Comparison of ENCODE assay signal across 9 mouse cellular contexts in genomic region chr7:99238417-99238816, GRCm38 (mm10). TPM values are rescaled to one million over a fixed set of nuclear protein-coding genes. Genes with fewer than 3 reads are reported as not detected.
DNase-seq lines count a peak whose midpoint lies in the region; ATAC-seq and TF ChIP-seq lines count a peak whose summit lies in the region.
"Had no signal": no experiment of that assay in that cellular context is flagged by ENCODE, and none has a peak within 500 bp of the region (broad histone marks: within the 10 kb centered on the region; RNA-seq: fewer than 3 reads in every experiment).

Gene Mogat2, minus strand, starts transcription at chr7:99238619.

- peak; percentile 44; the same call in 1 of the 2 replicates for ATAC-seq in heart, postnatal 0 days (ENCODE audit: insufficient read depth, low read depth)
- no peak for ATAC-seq in embryonic facial prominence, embryonic 13.5 days (ENCODE audit: insufficient number of reproducible peaks, insufficient read depth, low FRiP score, low TSS enrichment, low read depth)
- ATAC-seq in limb, embryonic 14.5 days (ENCODE audit: low FRiP score, low read depth) = no peak; the same call in 1 of the 2 replicates
- ATAC-seq in neural tube, embryonic 13.5 days (ENCODE audit: low read depth) = 0 out of 2 replicates have a peak, but pooled peaks have one; percentile 53
- ATAC-seq: Patski had no signal

- DNase-seq in heart, postnatal 0 days (ENCODE audit: low spot score) = no peak
- DNase-seq in heart, postnatal 14 days = no peak
- DNase-seq in limb, embryonic 14.5 days (ENCODE audit: low spot score) = no peak
- DNase-seq in urinary bladder, postnatal 36 days (ENCODE audit: low spot score in 2 of 2) = no peak
- DNase-seq in thymus, postnatal 4 days = no peak
- no peak for DNase-seq in thymus, adult 18-20 months

- intact Hi-C loops in heart, postnatal 14 days (cut with DNase I) = no loop called here

- 0 out of 2 replicates have a peak within 1 kb of the TSS, but pooled peaks have one; percentile 18 for H3K4me3 ChIP-seq in heart, postnatal 0 days (ENCODE audit: low read depth, low read length)
- peak within 1 kb of the TSS; percentile 9 for H3K4me3 ChIP-seq in embryonic facial prominence, embryonic 13.5 days
- peak within 1 kb of the TSS; percentile 19 for H3K4me3 ChIP-seq in limb, embryonic 14.5 days (replicated peaks; ENCODE audit: low read length)
- H3K4me3 ChIP-seq in neural tube, embryonic 13.5 days = no peak within 1 kb of the TSS

- no peak for TF ChIP-seq CTCF in heart, postnatal 0 days (IDR thresholded peaks at IDR 0.05; ENCODE audit: low read depth)

- peaks cover 7% of the 10 kb centered on the region for H3K4me1 ChIP-seq in heart, postnatal 0 days (ENCODE audit: control insufficient read depth, insufficient read depth)
- H3K4me1 ChIP-seq in embryonic facial prominence, embryonic 13.5 days = peaks cover 44% of the 10 kb centered on the region
- H3K4me1 ChIP-seq in limb, embryonic 14.5 days (ENCODE audit: control insufficient read depth, insufficient read depth, low read length) = peaks cover 16% of the 10 kb centered on the region
- H3K4me1 ChIP-seq in neural tube, embryonic 13.5 days (replicated peaks) = peaks cover 17% of the 10 kb centered on the region

- H3K36me3 ChIP-seq in heart, postnatal 0 days (replicated peaks; ENCODE audit: control insufficient read depth, insufficient read depth, low read length) = no peaks in the 10 kb centered on the region
- H3K36me3 ChIP-seq in embryonic facial prominence, embryonic 13.5 days = no peaks in the 10 kb centered on the region
- H3K36me3 ChIP-seq in limb, embryonic 14.5 days (ENCODE audit: control insufficient read depth, insufficient read depth, low read length) = no peaks in the 10 kb centered on the region
- no peaks in the 10 kb centered on the region for H3K36me3 ChIP-seq in neural tube, embryonic 13.5 days

- WGBS in heart, postnatal 0 days = 6% methylated on average over 13 of the region's 13 CpGs
- 8% methylated on average over 13 of the region's 13 CpGs for WGBS in embryonic facial prominence, embryonic 13.5 days
- WGBS in limb, embryonic 14.5 days = 6% methylated on average over 13 of the region's 13 CpGs
- WGBS in neural tube, embryonic 13.5 days = 11% methylated on average over 13 of the region's 13 CpGs

- peak within 1 kb of the TSS; percentile 39 for H3K4me2 ChIP-seq in heart, postnatal 0 days (ENCODE audit: low read depth, low read length)
- peak within 1 kb of the TSS; percentile 50 for H3K4me2 ChIP-seq in embryonic facial prominence, embryonic 13.5 days
- H3K4me2 ChIP-seq in limb, embryonic 14.5 days (replicated peaks; ENCODE audit: low read depth, low read length, severe bottlenecking) = peak within 1 kb of the TSS; percentile 42
- peak within 1 kb of the TSS; percentile 24; the same call in 1 of the 2 replicates for H3K4me2 ChIP-seq in neural tube, embryonic 13.5 days

- H3K27me3 ChIP-seq in heart, postnatal 0 days (ENCODE audit: control insufficient read depth, insufficient read depth, low read length) = peaks cover 15% of the 10 kb centered on the region; the same call in 1 of the 2 replicates
- H3K27me3 ChIP-seq in embryonic facial prominence, embryonic 13.5 days = peaks cover 26% of the 10 kb centered on the region
- H3K27me3 ChIP-seq in limb, embryonic 14.5 days (ENCODE audit: control insufficient read depth, insufficient read depth, low read length) = no peaks in the 10 kb centered on the region
- peaks cover 25% of the 10 kb centered on the region for H3K27me3 ChIP-seq in neural tube, embryonic 13.5 days

- no peak for TF ChIP-seq POLR2A in limb, embryonic 14.5 days (IDR thresholded peaks at IDR 0.05; ENCODE audit: borderline replicate concordance, extremely low read depth, insufficient read depth, insufficient read length)

- no peak for TF ChIP-seq EP300 in heart, postnatal 0 days (IDR thresholded peaks at IDR 0.05; ENCODE audit: low read depth)

- no peak within 1 kb of the TSS for H3K27ac ChIP-seq in heart, postnatal 0 days (ENCODE audit: low read depth)
- H3K27ac ChIP-seq in embryonic facial prominence, embryonic 13.5 days = no peak within 1 kb of the TSS
- no peak within 1 kb of the TSS for H3K27ac ChIP-seq in limb, embryonic 14.5 days (replicated peaks; ENCODE audit: low read depth, low read length)
- H3K27ac ChIP-seq in neural tube, embryonic 13.5 days (replicated peaks) = 0 out of 2 replicates have a peak within 1 kb of the TSS, but pooled peaks have one; percentile 9

- 0 out of 2 replicates have a peak within 1 kb of the TSS, but pooled peaks have one; percentile 22 for H3K9ac ChIP-seq in heart, postnatal 0 days (replicated peaks; ENCODE audit: low read depth, low read length)
- 0 out of 2 replicates have a peak within 1 kb of the TSS, but pooled peaks have one; percentile 21 for H3K9ac ChIP-seq in embryonic facial prominence, embryonic 13.5 days
- 0 out of 2 replicates have a peak within 1 kb of the TSS, but pooled peaks have one; percentile 16 for H3K9ac ChIP-seq in limb, embryonic 14.5 days (ENCODE audit: low read depth, low read length, severe bottlenecking)
- H3K9ac ChIP-seq in neural tube, embryonic 13.5 days = no peak within 1 kb of the TSS

- no peaks in the 10 kb centered on the region for H3K9me3 ChIP-seq in heart, postnatal 0 days (replicated peaks; ENCODE audit: control insufficient read depth, low read length)
- H3K9me3 ChIP-seq in embryonic facial prominence, embryonic 13.5 days = no peaks in the 10 kb centered on the region
- no peaks in the 10 kb centered on the region for H3K9me3 ChIP-seq in limb, embryonic 14.5 days (ENCODE audit: control insufficient read depth, low read length)
- no peaks in the 10 kb centered on the region for H3K9me3 ChIP-seq in neural tube, embryonic 13.5 days

RNA-seq across cellular contexts. Expression of gene Mogat2, which starts in this region (rescaled TPM):
- not detected in 2 replicates for total RNA-seq in heart, postnatal 0 days (2014; rRNA removed; ENCODE audit: low replicate concordance)
- polyA plus RNA-seq in heart, postnatal 0 days (2015; fragmentation: Nextera tagmentation; extraction: Ambion mirVana) = 0.25 and 0.40 TPM in 2 replicates
- not detected for total RNA-seq in heart, postnatal 14 days (2021)
- 4.9 and 5.1 TPM in 2 replicates for polyA plus RNA-seq in embryonic facial prominence, embryonic 13.5 days (2015; fragmentation: Nextera tagmentation; extraction: Ambion mirVana)
- polyA plus RNA-seq in limb, embryonic 14.5 days (2012; rRNA removed) = 2.2 and 3.6 TPM in 2 replicates
- 4.5 and 5.1 TPM in 2 replicates for polyA plus RNA-seq in limb, embryonic 14.5 days (2014; fragmentation: Nextera tagmentation; extraction: Ambion mirVana)
- 2.1 and 2.8 TPM in 2 replicates for polyA plus RNA-seq in neural tube, embryonic 13.5 days (2015; fragmentation: Nextera tagmentation; extraction: Ambion mirVana)
- polyA plus RNA-seq: Patski had no signal

Comparison
In these comparisons a context has a peak if more than half of its experiments do, and no peak if none do; other contexts are left out.
1. Peak in ATAC-seq, H3K4me3 ChIP-seq, H3K9ac ChIP-seq and H3K4me2 ChIP-seq in heart, postnatal 0 days; RNA of the gene not detected or under 1 TPM.